Mouse (Mus musculus): ENCODE results near the gene Scrn2.

DNA sequence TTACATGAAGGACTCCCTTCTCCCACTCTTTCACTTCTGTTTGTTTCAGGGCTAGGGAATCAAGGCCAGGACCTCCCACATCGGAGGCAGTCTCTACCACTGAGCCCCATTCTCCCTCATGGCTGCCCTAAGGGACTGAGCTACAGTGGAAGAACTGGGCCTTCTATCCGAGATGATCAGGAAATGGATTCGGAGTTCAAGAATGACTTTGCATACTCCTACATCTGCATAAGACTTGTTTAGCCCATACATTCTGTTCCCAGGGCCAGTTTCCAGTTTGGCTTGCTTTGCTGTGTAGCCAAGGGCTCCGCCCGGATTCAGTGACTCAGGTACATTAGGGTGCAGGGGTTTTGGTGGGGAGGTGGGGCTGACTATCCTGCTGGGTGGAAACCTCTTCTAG lies 49.7 kb upstream of the Scrn2 start:
- no peak for TF ChIP-seq CTCF (IDR thresholded peaks at IDR 0.05; ENCODE audit: insufficient read depth, low read depth, low read length)
- no peak for TF ChIP-seq POLR2A (IDR thresholded peaks at IDR 0.05; ENCODE audit: insufficient read depth, low read depth, low read length)

All from olfactory bulb, adult 2 months (tissue).